Mouse (Mus musculus) retina, postnatal 7 days (tissue): Measurements from ENCODE around the gene Stpg4.
A peak's percentile ranks its signal among the peaks of the same experiment; 100 is the strongest.

ENCODE experiments used
- DNase-seq: peaks from one replicate; pipeline ENCODE4 v3.0.0-alpha.2; 2012; ENCODE audit warnings: low read depth, low spot score

Gene Stpg4

DNA sequence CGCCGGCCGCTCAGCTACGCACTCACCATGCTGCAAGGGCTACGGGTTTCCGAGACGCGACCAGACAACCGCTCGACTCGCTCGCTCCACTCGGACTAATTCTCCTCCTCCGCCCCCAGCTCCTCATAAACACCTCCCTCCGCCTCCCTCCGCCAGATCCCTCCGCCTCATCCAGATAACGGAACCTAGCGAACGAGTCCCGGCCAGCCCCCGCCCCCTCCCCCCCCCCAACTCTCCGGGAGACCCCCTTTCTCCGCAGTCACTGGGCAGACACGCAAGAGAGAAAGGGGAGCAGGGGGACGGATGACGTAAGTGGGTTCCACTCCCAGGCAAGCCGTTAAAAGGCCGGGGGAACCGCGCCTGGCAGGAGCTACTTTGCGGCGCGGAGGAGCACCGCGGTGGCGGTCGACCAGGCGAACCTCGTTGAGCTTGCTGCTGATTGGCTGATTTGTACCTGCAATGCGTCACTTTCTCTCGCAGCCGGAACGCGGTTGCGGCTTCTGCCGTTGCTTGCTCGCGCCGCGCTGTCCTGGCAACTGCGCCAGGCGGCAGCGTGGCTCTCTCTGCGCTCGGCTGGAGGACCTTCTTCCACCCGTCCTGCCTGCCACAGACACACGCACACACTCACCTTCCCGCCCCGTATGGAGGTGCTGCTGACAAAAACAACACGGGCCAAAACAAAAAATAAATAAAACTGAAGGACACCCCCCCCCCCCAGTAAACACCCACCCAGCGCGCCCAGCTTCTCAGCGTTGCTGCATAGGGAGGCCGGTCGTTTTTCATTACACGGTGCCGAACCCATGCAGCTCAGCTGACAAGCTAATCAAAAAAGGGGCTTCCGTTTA is 19.4 kb upstream of the Stpg4 start, which contains the start of gene Calm2:
Calm2 (minus strand) TSS at position 169 of the 845 bp plus-strand sequence.
- peak; percentile 98 for DNase-seq

DNA sequence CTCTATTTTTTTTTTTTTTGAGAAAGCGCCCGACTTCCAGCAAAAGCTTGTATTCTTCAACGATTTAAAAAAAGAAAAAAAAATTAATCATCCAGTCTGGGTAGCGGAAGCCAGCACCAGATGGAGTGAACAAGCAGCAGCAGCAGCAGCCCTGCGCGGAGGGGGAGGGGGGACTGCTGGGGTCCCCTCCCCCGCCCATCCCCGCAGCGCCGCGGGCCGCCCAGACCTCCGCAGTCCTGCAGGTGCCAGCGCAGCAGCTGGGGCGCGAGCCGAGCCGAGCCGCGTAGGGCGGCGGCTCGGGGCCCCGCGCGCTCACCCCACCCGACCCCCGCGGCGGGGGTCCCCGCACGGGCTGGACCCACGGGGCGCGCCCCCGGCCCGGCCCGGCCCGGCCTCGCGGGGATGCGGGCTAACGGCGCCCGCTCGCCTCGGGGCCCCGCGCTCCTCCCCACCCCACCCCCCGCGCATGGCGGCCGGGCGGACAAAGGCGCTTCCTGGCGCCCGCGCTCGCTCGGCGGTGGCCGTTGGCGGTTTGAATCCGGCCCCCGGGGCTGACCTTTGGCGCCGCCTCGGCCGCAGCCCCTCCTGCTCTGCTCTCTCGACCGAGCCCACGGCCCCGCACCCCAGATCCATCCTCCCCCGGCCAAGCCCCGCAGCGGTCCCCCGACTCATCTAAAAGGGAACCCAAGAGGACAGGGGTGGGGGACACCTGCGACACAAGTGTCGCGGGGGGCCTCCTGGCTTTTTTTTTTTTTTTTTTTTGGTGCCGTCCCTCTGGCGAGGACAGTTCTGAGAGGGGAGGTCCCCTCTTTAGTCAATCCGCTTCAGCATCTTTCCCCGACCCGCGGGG is 18.6 kb upstream of the Stpg4 start:
- DNase-seq, result peak; percentile 70

DNA sequence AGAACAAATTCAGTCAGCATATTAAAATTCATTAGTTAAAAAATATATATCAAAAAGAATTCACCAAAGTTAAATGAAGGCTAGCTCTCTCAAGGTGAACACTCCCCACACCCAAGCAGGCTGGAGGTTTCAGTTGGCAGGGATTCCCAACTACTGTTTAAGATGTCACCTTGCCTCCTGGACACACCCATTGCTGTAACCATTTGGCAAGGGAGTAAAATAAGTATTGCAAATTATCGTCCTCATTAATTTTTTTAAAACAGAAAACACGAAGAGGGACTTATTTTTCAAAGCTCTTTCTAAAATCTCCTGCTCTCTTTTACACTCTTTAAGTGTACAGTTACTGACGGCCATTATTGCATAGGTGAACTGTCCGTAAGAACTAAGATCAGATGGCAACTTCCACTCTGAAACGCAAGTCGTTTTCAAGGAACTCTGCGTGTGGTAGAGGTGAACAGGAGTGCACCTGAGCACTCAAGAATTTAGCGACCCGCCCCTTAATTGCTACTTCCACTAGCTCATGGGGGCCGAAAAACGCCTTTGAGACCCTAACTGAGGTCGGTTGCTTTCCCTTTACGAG is 17.9 kb upstream of the Stpg4 start:
- no peak for DNase-seq

DNA sequence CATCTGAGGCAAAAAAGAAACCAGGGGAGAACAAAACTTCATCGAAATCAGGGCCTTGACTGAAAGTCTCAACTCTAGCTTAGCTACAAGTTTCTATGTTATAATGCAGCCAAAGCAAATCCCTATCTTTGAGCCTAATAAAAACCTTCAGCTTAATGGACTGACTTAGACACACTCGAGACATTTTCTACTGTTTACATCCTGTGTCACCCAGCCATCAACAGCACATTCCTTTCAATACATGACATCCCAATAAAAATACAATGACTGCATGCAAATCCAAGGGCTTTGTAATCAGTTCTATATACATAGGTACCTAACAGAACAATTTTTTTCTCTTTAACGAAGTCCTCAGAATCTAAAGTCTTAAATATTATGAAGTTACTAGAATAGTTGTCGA is 17.2 kb upstream of the Stpg4 start:
- DNase-seq, result no peak

DNA sequence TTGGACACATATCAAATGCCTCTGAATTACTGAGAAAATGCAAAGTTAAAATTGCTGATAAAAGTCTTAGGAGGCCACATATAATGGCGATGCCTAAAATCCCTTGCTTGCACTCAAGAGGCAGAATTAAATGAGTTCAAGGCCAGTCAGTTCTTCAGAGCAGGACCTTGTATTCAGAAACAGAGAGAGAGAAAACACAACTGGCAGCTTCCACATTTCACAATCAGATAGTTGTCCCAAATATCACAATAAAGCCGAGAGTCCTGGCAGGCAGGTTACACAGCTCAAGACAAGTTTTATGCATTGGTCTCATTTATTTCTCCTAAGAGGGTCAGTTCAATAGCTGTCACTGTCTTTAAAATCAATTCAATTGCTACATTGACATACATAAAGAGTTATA is 14.0 kb upstream of the Stpg4 start:
- no peak for DNase-seq

DNA sequence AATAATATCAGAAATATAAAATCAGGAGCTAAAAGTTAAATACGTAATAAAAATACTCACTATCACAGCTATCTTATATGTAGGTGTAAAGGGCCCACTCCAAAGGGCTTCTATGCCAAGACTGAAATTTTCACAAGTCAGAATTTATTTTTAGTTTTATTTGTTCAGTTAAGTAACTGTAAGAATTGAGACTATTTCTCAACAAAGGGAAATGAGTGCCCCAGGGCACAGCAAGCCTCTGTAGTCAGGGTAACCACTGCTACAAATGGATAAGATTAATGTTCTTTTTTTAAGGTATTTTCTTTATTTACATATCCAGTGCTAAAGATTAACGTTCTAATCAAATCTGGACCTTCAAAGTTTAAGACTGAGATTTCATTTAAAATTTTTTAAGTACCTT is 11.9 kb upstream of the Stpg4 start:
- DNase-seq, result no peak

DNA sequence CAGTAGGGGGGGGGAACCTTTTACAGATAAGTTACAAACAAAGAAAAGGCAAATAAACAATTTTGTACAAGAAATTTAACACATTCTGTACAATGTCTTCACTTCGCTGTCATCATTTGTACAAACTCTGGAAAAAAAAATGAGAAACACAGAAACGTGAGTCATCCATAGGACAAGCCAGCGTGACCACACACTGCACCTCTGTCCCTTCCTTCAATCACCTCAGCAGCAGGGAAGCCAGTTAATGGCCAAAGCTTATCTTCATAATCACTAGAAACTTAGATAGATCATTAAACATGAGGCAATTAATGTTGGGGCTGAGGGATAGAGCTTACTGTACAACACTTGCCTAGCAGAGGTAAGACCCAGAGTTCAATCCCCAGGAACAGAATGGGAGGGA is 6.4 kb upstream of the Stpg4 start:
- DNase-seq, result no peak

DNA sequence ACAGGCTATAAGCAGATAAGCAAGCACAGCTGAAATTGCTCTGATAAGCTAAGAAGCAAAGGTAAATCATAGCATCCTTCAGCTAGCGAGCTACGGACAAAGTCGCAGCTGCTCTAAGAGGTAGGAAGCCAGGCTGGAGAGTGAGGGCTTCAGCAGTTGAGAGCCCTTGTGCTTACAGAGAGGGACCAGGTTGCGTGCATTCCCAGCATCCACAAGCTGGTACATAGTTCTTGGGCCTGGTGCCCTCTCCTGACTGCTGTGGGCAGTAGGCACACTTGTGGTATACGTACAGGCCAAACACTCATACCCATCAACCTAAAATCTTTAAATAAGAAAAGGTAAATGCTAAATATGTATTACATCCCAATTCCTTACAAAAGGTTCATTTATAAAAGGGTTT is 5.2 kb upstream of the Stpg4 start:
- DNase-seq, result no peak

DNA sequence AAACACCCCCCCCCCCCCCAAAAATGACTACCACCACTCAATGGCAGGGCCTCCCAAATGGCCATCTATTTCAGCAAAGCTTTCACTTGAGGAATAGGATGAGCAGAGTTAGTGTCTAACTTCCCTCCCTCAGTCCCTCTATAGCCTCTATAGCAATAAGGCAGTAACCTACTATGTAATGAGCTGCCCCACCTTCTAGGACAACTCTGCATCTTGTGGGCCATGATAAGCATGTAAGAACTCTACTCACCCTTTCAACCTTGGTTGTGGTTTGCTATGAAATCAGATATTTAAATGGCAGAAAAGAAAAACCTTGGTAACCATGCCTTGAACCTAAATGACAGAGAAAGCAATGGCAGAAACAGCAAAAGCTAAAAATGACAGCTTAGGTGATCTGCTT is 4.8 kb upstream of the Stpg4 start:
- no peak for DNase-seq

DNA sequence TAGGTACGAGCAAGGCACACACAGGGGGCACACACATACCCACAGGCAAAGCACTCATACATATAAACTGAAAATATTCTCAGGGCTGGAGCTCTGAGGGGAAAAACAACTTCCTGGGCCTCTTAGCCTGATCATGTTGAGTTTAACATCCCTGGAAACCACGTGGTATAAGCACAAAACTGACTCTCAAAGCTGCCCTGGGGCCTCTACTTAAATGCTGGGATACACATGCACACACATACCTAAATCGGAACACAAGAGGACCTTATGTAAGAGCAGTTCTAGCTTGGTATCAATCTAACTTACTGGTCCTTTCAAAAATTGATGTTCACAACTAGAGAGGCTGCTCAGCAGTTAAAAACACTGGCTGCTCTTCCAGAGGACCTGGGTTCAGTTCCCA is 1.9 kb upstream of the Stpg4 start:
- DNase-seq, result no peak

DNA sequence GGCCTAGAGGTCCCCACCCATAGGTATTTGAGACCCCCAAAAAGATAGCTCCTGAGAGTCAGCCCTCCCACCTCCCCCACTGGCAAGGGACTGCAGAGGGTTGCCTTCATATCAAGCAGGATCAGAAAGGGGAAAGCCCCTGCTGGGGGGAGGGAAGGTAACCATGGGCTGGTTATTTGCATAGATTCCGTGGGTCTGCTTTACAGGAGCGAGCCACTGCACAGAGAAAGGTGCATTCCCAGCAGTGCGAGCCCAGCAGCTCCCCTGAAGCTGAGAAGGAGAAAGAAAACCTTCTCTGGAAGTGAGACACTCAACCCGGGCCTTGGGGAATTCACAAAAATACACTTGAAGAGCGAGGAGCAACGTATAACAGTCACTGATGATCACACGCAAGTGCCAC is 9.5 kb downstream of the Stpg4 start:
- DNase-seq, result no peak

DNA sequence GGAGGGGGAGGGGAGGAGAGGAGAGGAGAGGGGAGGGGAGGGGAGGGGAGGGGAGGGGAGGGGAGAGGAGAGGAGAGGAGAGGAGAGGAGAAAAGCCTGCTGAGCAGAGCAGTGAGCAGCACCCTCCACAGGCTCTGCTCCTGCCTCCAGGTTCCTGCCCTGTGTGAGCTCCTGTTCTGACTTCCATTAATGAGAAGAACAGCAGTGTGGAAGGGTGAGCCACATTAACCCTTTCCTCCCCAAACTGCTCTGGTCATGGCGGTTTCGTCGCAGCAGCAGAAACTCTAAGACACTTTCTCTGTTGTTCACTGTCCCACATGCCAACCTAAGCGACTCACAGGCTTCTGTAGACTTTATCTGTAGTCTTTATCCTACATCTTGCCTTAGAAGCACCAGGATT is 20.9 kb downstream of the Stpg4 start:
- DNase-seq, result no peak

DNA sequence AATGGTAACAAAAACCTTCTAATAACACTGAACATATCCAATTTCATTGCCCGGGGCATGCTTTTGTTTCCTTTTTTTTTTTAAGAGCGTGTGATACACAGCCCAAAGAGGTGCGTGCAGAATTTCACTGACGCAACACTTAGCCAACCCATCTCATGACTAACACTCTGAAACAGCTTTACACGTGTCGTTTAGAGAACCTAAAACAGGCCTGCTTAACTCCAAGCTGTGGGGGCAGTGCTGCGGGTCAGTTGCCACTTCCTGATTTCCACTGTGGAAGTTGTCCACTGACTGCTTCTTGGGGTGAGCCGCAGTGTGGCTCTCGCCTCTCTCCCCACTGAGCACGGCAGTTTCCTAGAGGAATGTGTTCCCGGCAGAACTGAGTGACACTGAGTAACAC is 22.0 kb downstream of the Stpg4 start:
- no peak for DNase-seq

DNA sequence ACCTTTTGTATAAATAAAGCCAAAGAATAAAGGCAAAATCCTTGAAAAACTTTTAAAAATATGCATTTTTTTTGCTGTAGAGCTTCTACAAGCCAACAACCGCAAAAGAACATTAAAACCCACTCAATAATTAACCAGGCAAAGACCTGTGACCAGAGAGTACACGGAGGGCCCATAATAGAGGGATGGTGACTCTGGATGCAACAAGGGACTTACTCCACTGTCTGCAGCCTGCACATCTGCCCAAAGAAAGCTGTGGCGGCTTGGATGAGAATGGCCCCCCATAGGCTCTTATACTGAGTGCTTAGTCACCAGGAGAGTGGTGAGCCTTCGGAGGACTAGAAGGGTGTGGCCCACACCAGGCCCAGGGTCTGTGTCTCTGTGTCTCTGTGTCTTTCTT is 24.1 kb downstream of the Stpg4 start:
- DNase-seq, result no peak

DNA sequence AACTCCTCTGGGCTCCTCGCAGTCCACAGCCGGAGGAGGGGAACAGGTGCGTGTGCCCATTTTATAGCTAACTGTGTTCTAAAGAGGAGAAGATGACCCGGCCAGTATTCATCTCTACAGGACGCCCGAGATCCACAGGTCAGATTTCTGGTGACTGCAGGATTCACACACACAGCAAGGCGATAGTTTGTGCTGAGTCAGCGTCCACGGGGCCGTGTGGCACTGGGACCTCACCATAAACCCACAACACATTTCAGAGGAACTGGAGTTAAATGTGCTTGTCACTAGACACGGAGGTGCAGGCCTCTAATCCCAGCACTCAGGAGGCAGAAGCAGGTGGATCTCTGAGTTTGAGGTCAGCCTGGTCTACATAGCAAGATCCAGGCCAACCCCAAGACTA is 25.1 kb downstream of the Stpg4 start:
- DNase-seq, result no peak

DNA sequence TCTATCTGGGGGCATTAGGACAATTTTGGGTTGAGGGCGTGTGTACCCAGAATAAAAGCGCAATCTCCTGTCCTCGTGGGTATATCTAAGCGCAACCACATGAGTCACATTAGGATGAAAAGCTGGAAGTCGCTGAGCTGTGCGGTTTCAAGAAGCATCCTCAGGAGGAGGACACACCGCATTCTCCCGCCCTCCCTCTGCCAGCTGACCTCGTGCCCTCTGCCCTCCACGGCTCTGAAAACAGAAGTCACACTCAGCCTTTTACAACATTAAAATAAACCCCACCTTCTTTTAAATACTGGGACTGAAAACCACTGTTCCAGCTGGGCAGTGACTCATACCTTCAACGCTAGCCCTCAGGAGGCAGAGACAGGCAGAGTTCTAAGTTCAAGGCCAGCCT is 30.5 kb downstream of the Stpg4 start:
- no peak for DNase-seq

DNA sequence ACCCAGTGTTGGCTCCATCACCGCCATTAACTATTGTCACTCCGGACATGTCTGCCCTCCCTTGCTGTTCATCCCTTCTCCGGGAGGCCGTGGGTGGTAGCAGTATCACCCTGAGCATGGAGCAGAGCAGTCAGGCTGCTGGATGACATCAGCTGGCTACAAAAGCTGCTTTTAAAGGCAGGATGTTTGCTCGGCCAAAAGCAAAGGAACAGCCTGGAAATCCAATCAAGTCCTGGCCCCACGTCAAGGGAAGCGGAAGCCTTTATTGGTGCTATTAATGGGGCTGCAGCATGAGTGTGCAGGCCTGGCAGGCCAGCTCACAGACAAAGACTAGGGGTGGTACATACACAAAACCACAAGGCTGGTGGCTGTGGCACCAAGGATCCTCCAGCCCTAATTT is 36.3 kb downstream of the Stpg4 start:
- no peak for DNase-seq

DNA sequence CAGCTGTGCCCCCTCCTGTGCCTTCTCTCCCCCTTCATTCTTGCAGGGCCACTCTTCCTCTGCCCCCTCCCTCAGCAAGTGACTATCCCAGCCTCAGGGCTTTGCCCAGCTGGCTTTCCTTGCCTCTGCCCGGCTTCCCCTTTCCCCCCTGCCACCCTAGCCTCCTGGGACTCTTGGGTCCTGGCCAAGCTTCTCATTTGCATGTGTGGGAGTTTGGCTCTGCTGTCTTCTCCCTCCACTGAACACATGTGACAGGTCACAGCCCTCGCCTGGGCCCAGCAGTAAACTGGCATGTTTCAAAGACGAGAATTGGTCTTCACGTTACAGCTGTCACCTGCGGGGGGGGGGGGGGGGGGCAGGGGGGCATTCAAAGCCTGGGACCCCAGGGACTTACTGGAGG is 40.5 kb downstream of the Stpg4 start:
- DNase-seq, result peak; percentile 25

DNA sequence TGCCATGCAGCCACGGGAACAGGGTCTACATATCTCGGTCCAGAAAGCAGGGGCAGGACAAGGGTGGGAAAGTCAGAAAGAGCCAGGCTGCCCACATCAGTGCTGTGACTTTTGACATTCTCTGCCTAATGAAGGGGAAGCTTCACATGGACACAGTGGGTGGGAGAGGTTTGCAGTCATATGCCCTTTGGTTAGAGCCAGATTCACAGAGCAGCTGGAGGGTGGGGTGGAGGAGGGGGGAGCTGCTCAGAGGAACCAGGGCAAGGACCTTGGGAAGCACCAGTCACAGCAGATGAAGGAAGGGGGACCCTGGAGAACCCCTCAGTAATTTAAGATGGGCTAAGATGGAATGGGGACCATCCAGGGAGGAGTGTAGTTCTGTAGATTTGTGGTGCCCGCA is 41.7 kb downstream of the Stpg4 start:
- no peak for DNase-seq

DNA sequence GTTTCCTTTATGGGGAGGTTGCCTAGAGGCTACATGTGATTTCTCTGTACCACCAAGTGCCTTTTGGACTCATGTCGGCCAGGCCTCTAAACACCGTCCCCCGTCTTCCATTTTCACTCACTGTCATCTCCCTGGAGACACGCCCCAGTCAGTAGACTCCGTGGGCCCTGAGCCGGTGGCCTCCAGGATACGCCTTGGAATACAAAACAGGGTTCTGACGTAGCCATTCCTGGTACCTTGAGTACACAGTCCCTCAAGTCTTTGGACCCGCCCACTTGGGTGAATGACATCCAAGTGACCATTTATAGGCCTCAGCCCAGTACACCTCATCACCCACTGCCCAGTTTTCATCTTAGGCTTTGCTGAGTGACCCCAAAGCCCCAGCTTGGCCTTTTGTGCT is 46.9 kb downstream of the Stpg4 start:
- no peak for DNase-seq

DNA sequence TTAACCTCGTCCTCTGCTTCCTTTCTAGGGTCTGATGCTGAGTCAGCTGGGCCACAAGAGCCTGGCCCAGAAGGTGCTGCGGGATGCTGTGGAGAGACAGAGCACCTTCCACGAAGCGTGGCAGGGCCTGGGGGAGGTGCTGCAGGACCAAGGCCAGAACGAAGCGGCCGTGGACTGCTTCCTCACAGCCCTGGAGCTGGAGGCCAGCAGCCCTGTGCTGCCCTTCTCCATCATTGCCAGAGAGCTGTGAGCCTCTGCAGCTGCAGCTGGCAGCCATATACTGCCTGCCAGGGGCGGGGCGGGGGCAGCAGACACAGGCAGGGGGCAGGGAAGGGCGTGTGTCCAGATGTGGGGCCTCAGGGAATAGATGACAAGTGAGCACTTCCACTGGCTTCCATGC is 47.7 kb downstream of the Stpg4 start:
- DNase-seq, result no peak

DNA sequence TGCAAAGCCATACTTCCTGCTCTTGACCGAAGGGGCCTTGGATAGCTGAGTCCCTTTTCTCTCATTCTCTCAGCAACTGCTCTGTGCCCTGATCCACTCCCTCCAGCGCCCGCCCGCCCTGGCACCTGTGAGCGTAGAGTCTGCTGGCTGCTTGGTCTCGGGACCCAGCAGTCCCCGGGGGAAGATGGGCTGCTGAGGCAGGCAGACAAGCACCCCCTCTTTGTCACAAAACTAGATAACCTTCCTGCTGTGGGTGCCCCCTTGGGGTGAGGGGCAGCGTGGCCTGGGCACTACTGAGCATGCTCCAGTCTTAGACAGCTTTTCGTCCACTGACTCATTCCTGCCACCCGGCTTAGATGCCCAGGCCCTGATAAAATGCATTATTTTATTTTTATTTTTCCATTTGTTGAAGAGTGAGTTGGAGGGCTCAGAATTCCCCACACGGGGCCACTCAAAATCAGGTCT is 48.3 kb downstream of the Stpg4 start:
- DNase-seq, result no peak
